Mouse (Mus musculus): ENCODE data around the gene Fkbp7.
A peak's percentile ranks its signal among the peaks of the same experiment; 100 is the strongest.

The Fkbp7 gene

DNA sequence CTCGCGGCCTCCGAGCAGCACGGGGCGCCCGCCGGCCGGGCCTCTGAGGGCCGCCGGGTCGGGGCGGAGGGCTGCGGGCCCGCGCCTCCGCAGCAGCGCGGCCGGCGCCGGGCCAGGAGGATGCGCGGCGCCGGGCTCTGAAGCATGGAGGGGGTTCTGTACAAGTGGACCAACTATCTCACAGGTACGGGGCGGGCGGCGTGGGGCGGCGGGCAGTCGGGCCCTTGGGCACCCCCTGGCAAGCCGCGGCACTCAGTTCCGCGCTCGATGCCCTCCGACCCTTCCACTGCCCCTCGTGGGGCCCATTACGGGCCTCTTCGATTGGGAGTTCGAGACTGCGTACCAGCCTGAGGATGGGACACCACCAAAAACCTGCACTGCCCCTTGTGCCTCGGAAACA lies 2.5 kb upstream of the Fkbp7 start:
- no peak for TF ChIP-seq GATA4 (IDR thresholded peaks at IDR 0.05; ENCODE audit: insufficient replicate concordance, low read length)

DNA sequence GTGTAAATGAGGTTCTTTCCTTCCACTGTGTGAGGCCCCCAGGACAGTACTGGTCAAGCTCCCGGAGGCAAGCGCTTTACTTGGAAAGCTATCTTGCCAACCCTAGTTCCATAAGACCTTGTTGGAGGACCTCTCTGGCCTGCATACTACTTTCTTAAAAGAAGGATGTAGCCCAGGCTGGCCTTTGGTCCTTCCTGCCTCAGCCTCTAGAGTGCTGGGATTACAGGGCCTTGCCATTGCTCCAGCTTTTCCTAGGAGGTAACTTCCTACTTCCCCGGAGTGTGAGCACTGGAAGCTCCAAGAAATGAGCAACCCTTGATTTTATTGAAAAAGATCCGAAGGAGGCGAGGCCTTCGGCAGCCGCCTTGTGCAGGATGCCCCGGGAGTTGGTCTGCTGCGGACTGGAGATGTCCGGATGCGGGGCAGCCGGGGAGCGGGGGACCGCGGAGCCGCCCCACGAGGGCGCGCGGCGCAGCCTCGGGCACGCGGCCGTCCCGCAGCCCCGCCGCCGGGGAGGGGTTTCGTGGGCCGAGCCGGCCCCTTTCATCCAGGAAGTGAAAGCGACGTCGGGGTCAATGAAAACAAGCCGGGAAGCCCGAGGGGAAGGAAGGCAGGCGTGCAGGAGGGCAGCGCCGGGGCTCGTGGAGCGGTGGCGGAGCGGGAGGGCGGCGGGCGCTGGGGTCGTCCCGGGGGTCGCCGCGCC lies 2.0 kb upstream of the Fkbp7 start, which contains the start of gene Plekha3:
TSS of gene Plekha3 (plus strand) at position 557 of the 703 bp plus-strand sequence.
- no peak for TF ChIP-seq GATA4 (IDR thresholded peaks at IDR 0.05; ENCODE audit: insufficient replicate concordance, low read length)

- peak; percentile 64; the same call in 1 of the 2 replicates for TF ChIP-seq GATA4 (IDR thresholded peaks at IDR 0.05; ENCODE audit: insufficient replicate concordance, low read length)
These were observed 661 bp upstream of the Fkbp7 start for GRCm38 (mm10) chr2:76673472-76674081.

- TF ChIP-seq GATA4 (IDR thresholded peaks at IDR 0.05; ENCODE audit: insufficient replicate concordance, low read length) = no peak
These were observed 676 bp downstream of the Fkbp7 start for GRCm38 (mm10) chr2:76672134-76672745.

DNA sequence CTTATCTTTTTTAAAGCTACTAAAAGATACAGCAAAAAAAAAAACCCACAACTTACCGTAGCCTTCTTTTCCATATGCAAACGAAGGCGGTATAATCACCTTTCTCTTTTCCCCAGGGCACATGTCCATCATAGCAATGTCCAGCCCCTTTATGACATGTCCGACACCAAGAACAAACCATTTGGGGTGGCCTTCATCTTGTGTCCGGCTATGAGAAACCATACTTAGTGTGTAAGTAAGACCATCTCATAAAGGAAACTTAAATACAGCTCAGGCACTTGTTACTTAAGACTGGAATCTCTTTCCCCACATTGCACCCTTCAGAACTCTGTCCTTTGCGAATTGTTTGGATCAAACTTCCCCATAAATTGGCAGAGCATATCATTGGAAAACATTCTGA lies 1.3 kb downstream of the Fkbp7 start:
- TF ChIP-seq GATA4 (IDR thresholded peaks at IDR 0.05; ENCODE audit: insufficient replicate concordance, low read length) = no peak

DNA sequence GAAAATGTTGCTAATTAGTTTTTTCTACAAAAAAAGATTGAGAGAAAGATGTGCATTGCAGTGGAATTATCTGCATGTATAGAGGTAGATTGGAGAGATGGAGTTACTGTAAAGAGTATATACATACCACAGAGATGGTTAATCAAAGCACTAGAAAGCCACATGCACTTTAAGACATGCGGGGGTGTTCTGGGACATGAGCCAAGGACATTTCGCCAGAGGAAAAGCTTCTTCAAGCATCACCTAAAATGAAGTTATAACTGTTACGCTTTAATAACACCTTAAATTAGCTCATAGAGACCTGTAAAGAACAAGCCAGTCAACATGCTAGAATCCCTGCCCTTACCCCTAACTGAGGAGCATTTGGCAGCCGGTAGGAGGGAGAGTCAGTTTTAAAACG lies 5.7 kb downstream of the Fkbp7 start:
- no peak for TF ChIP-seq GATA4 (IDR thresholded peaks at IDR 0.05; ENCODE audit: insufficient replicate concordance, low read length)

DNA sequence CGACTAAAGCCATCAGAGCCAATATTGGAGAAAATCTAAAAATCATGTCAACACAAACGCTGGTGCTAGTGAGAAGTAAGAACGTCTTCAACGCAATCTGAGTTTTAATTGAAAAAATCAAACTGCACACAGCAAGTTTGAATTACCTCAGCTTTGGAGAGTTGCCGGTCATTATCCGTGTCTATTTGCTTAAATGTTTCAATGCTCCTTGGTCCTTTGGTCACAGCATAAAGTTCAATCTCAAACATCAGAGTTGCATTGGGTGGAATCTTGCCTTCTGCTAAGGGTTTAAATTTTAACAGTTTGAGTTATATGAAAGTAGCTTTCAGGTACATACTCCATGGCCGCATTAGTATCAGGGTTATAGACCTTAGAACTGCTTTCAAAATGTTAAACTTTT lies 7.4 kb downstream of the Fkbp7 start:
- TF ChIP-seq GATA4 (IDR thresholded peaks at IDR 0.05; ENCODE audit: insufficient replicate concordance, low read length) = no peak

DNA sequence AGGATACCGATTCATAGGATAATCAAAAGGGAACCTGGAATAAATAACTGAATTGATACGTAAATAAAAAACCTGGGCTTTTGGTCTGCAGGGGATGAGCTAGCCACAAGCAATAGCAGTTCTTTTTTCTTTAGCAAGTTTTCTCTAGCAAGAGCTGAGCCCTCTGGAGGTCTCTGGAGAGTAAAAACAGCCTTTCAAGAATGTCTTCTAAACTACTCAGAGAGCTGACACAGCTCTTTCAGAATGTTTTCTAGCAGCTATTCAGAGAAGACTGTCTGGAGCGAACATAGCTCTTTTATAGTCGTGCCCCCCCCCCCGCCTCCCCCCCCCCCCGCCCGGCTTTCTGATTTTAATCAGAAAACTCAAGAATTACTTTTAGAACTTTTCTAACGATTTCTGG lies 13.5 kb downstream of the Fkbp7 start:
- no peak for TF ChIP-seq GATA4 (IDR thresholded peaks at IDR 0.05; ENCODE audit: insufficient replicate concordance, low read length)

- no peak for TF ChIP-seq GATA4 (IDR thresholded peaks at IDR 0.05; ENCODE audit: insufficient replicate concordance, low read length)
These were observed 14.4 kb downstream of the Fkbp7 start for GRCm38 (mm10) chr2:76658551-76658950.

GRCm38 (mm10) chr2:76655982-76656381 lies 16.9 kb downstream of the Fkbp7 start:
- no peak for TF ChIP-seq GATA4 (IDR thresholded peaks at IDR 0.05; ENCODE audit: insufficient replicate concordance, low read length)

GRCm38 (mm10) chr2:76655444-76655843 lies 17.5 kb downstream of the Fkbp7 start:
- no peak for TF ChIP-seq GATA4 (IDR thresholded peaks at IDR 0.05; ENCODE audit: insufficient replicate concordance, low read length)

- TF ChIP-seq GATA4 (IDR thresholded peaks at IDR 0.05; ENCODE audit: insufficient replicate concordance, low read length) = no peak
These were observed 18.3 kb downstream of the Fkbp7 start for GRCm38 (mm10) chr2:76654646-76655045.

- TF ChIP-seq GATA4 (IDR thresholded peaks at IDR 0.05; ENCODE audit: insufficient replicate concordance, low read length) = no peak
These were observed 19.8 kb downstream of the Fkbp7 start for GRCm38 (mm10) chr2:76653070-76653469.

DNA sequence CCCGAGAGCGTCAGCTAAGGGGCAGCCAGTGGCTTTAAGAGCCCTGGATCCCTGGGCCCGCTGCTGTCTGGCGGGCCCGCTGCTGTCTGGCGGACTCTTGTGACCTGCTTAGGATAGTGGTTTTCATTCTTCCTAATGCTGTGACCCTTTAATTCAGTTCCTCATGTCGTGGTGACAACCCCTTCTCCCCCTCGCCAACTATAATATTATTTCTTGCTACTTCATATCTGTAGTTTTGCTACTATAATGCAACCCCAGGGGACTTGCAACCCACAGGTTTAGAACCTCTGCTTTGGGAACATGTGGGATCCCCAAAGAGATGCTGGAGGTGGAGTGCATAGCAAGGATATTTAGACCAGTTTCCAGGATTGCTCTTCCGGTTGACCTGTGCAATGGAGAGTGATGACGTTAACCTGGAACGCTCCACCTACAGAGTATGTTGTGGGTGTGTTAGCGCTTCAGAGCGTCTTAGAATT lies 24.2 kb downstream of the Fkbp7 start:
- TF ChIP-seq GATA4 (IDR thresholded peaks at IDR 0.05; ENCODE audit: insufficient replicate concordance, low read length) = no peak

- 0 out of 2 replicates have a peak, but pooled peaks have one; percentile 3 for TF ChIP-seq GATA4 (IDR thresholded peaks at IDR 0.05; ENCODE audit: insufficient replicate concordance, low read length)
These were observed 24.9 kb downstream of the Fkbp7 start, which contains the start of the genes Prkra and Pjvk for GRCm38 (mm10) chr2:76647883-76648570. Gene Prkra (minus strand): TSS chr2:76648015. Gene Pjvk (plus strand): TSS chr2:76648476.
